Mouse (Mus musculus): ENCODE results near the gene Skp2.

GRCm38 (mm10) chr15:9124856-9125255, 30.4 kb downstream of the Skp2 start:
- TF ChIP-seq CTCF (IDR thresholded peaks at IDR 0.05; ENCODE audit: low read depth, low read length): no peak
- TF ChIP-seq POLR2A (IDR thresholded peaks at IDR 0.05; ENCODE audit: borderline replicate concordance, low read depth, low read length): no peak

Measured in bone marrow macrophage, adult 2 months (primary cell).